Comparison of ENCODE assay signal across 22 mouse cellular contexts in genomic region chr4:139048518-139048917, GRCm38 (mm10). TPM values are rescaled to one million over a fixed set of nuclear protein-coding genes. Genes with fewer than 3 reads are reported as not detected.
"Had no signal": no experiment of that assay in that cellular context is flagged by ENCODE, and none has a peak within 500 bp of the region (broad histone marks: within the 10 kb centered on the region; RNA-seq: fewer than 3 reads in every experiment).

No protein-coding gene starts in this region.

- H3K36me3 ChIP-seq: limb, embryonic 12.5 days; limb, embryonic 15.5 days; midbrain, embryonic 12.5 days; midbrain, embryonic 15.5 days; neural tube, embryonic 12.5 days; neural tube, embryonic 15.5 days; stomach, embryonic 15.5 days had no signal

- H3K9me3 ChIP-seq: limb, embryonic 15.5 days; midbrain, embryonic 15.5 days; neural tube, embryonic 12.5 days; neural tube, embryonic 15.5 days; stomach, embryonic 15.5 days had no signal

- H3K27ac ChIP-seq: limb, embryonic 12.5 days; limb, embryonic 15.5 days; liver, embryonic 14.5 days; macrophage; midbrain, embryonic 12.5 days; midbrain, embryonic 15.5 days; neural tube, embryonic 12.5 days; neural tube, embryonic 15.5 days; stomach, embryonic 15.5 days had no signal

- H3K4me1 ChIP-seq: limb, embryonic 12.5 days; limb, embryonic 15.5 days; stomach, embryonic 15.5 days had no signal

- H3K4me2 ChIP-seq: limb, embryonic 12.5 days; limb, embryonic 15.5 days; liver, embryonic 11.5 days; lung, embryonic 14.5 days; midbrain, embryonic 12.5 days; midbrain, embryonic 15.5 days; neural tube, embryonic 12.5 days; neural tube, embryonic 15.5 days; stomach, embryonic 15.5 days had no signal

- H3K4me3 ChIP-seq: limb, embryonic 12.5 days; limb, embryonic 15.5 days; midbrain, embryonic 12.5 days; midbrain, embryonic 15.5 days; neural tube, embryonic 12.5 days; neural tube, embryonic 15.5 days; stomach, embryonic 15.5 days had no signal

- H3K9ac ChIP-seq: limb, embryonic 12.5 days; limb, embryonic 15.5 days; liver, embryonic 14.5 days; liver, postnatal 0 days; lung, embryonic 14.5 days; midbrain, embryonic 12.5 days; midbrain, embryonic 15.5 days; neural tube, embryonic 12.5 days; neural tube, embryonic 15.5 days; stomach, embryonic 15.5 days had no signal

- ATAC-seq: liver, postnatal 0 days; lung, postnatal 0 days; midbrain, embryonic 15.5 days had no signal

- DNase-seq: kidney, adult 18-20 months; kidney, adult 9 months; kidney, postnatal 14 days; kidney, postnatal 4 days; liver, postnatal 0 days; lung, embryonic 14.5 days; right cerebral cortex, postnatal 25 days; spleen, adult 18-20 months; thymus, adult 18-20 months; thymus, postnatal 36 days had no signal

- H3K27me3 ChIP-seq: limb, embryonic 12.5 days; limb, embryonic 15.5 days; midbrain, embryonic 15.5 days; neural tube, embryonic 12.5 days; neural tube, embryonic 15.5 days; stomach, embryonic 15.5 days had no signal

RNA-seq across cellular contexts. Expression of gene Htr6, which starts 26.9 kb away (rescaled TPM):
- total RNA-seq: megakaryocyte, adult 5-6 weeks had no signal
- polyA plus RNA-seq: liver, embryonic 11.5 days; liver, embryonic 14.5 days; liver, postnatal 0 days; lung, embryonic 14.5 days; lung, postnatal 0 days; macrophage; midbrain, embryonic 12.5 days; neural tube, embryonic 12.5 days; stomach, embryonic 15.5 days had no signal
